1 mouse cellular context compared by ENCODE assay signal in the genomic region with DNA sequence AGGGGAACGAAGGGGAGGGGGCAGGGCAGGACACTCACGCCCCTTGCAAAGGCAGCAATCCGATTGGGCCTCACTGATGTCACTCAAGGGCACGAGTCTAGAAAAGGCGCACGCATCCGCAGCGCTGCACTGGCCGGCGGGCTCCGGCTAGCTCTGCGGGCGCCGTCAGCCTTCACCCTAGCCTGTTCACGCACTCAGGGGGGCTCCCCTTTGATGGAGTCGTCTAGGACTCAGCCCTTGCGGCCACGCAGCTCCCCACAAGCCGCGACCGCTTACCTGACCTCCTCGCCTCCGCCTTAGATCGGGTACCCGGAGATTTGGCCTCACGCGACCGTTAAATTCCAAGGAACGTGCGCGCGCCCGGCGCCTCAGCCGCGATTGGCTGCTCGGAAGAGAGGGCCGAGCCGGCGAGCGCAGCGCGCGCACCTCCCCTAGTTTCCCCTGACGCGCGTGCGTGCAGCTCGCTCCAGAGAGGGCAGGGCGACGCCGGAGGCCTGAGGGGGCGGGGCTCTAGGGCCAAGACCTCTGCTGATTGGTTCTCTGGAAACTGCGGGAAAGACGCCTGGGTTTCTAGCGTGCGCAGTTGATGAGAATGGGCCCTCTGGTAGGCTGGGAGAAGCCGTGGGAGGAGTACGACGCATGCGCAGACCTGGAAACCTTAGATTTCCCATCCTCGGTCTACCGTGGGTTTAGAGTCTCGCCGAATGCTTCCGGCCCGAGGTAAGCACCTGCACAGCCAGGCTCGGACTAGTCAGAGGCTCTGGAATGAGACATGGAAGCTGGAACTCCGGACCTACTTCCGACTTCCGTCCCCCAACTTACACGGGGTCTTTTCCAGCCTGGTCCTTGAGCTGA.
A peak's percentile ranks its signal among the peaks of the same experiment; 100 is the strongest.
TF ChIP-seq lines count a peak whose summit lies in the region.

Gene Mphosph9, minus strand, starts transcription at position 463 of the 855 bp plus-strand sequence.
Gene 2810006K23Rik, plus strand, starts transcription at position 580 of the 855 bp plus-strand sequence.

TF ChIP-seq in MEL, 35 proteins besides CTCF, POLR2A, EP300 and RAD21 (continued from another document):
- peak; percentile 85 for TF ChIP-seq NRF1 (IDR thresholded peaks at IDR 0.05; ENCODE audit: insufficient read depth, low read depth, low read length, poor library complexity, severe bottlenecking)
- no peak for TF ChIP-seq ZC3H11A (IDR thresholded peaks at IDR 0.05; ENCODE audit: low read depth, low read length)
- TF ChIP-seq SIN3A (IDR thresholded peaks at IDR 0.05; ENCODE audit: low read length), result peak; percentile 63
- TF ChIP-seq MEF2A (IDR thresholded peaks at IDR 0.05; ENCODE audit: extremely low read depth, insufficient replicate concordance, low read depth, low read length, poor library complexity, severe bottlenecking), result no peak
- peak; percentile 99 for TF ChIP-seq ZMIZ1 (IDR thresholded peaks at IDR 0.05; ENCODE audit: low read depth, low read length)
- TF ChIP-seq ELF1 (IDR thresholded peaks at IDR 0.05; ENCODE audit: low read depth, low read length), result peak; percentile 68
- peak; percentile 36 for TF ChIP-seq MXI1 (IDR thresholded peaks at IDR 0.05; ENCODE audit: low read depth, low read length)
- TF ChIP-seq POLR2AphosphoS2 (IDR thresholded peaks at IDR 0.05; ENCODE audit: low read length), result peak; percentile 99
- peak; percentile 23; the same call in 1 of the 2 replicates for TF ChIP-seq ETS1 (IDR thresholded peaks at IDR 0.05; ENCODE audit: low read depth, low read length)
- TF ChIP-seq BHLHE40 (IDR thresholded peaks at IDR 0.05; ENCODE audit: borderline replicate concordance, low read depth, low read length), result peak; percentile 72; the same call in 1 of the 2 replicates
- TF ChIP-seq TAL1 (IDR thresholded peaks at IDR 0.05; ENCODE audit: low read length), result no peak
- peak; percentile 75; the same call in 1 of the 2 replicates for TF ChIP-seq HCFC1 (IDR thresholded peaks at IDR 0.05; ENCODE audit: low read depth, low read length)
- peak; percentile 67; the same call in 1 of the 2 replicates for TF ChIP-seq USF1 (IDR thresholded peaks at IDR 0.05; ENCODE audit: low read depth, low read length)
- TF ChIP-seq NELFE (IDR thresholded peaks at IDR 0.05; ENCODE audit: low read depth, low read length), result peak; percentile 99
- TF ChIP-seq USF2 (IDR thresholded peaks at IDR 0.05; ENCODE audit: borderline replicate concordance in 1 of 2, insufficient read depth in 1 of 2, low read depth in 1 of 2, low read length in 2 of 2), result no peak
- no peak; the same call in 1 of the 2 replicates for TF ChIP-seq KAT2A (conservative IDR thresholded peaks at IDR 0.05; ENCODE audit: low read depth, low read length)
- TF ChIP-seq ZKSCAN1 (IDR thresholded peaks at IDR 0.05; ENCODE audit: low read depth, low read length), result no peak
- no peak for TF ChIP-seq MAFK (IDR thresholded peaks at IDR 0.05; ENCODE audit: borderline replicate concordance, low read depth, low read length)
- TF ChIP-seq UBTF (IDR thresholded peaks at IDR 0.05; ENCODE audit: borderline replicate concordance, insufficient read depth, low read depth, low read length), result no peak
- TF ChIP-seq SMC3 (IDR thresholded peaks at IDR 0.05; ENCODE audit: low read depth, low read length), result no peak
- TF ChIP-seq MAX (IDR thresholded peaks at IDR 0.05; ENCODE audit: low read length), result peak; percentile 68
- no peak for TF ChIP-seq GABPA (IDR thresholded peaks at IDR 0.05; ENCODE audit: low read depth, low read length)
TF ChIP-seq in MEL: peak in this region for 19.
